Mouse (Mus musculus) ES-E14 (cell line): ENCODE data around the gene Amph. TPM values are rescaled to one million over a fixed set of nuclear protein-coding genes. Genes with fewer than 3 reads are reported as not detected.

Experiments
- DNase-seq: peaks from one replicate; pipeline ENCODE4 v3.0.0-alpha.2; 2013; ENCODE audit warnings: low read depth, low spot score
- H3K27ac ChIP-seq: 2 replicates; pipeline ENCODE4 v1.5.1; 2012; ENCODE audit warnings: low read depth, mild to moderate bottlenecking, low read length, moderate library complexity, mixed read lengths; ENCODE audit not compliant: poor library complexity, insufficient read depth, severe bottlenecking
- H3K36me3 ChIP-seq: 2 replicates; pipeline ENCODE4 v1.6.1; 2012; ENCODE audit warnings: mild to moderate bottlenecking, low read length, moderate library complexity, mixed read lengths; ENCODE audit not compliant: control insufficient read depth, poor library complexity, insufficient read depth, severe bottlenecking
- H3K4me1 ChIP-seq, 2 experiments: fragments of 150-350 bp in 1 of 2; sonication (generic) in 1 of 2; 2 replicates each; pipeline ENCODE4 v1.6.1; 2012; ENCODE audit warnings: low read length in 2 of 2, mild to moderate bottlenecking in 1 of 2, mixed read lengths in 1 of 2; ENCODE audit not compliant: control insufficient read depth in 2 of 2, insufficient read depth in 2 of 2, poor library complexity in 1 of 2
- H3K4me3 ChIP-seq, 2 experiments: fragments of 150-350 bp in 1 of 2; sonication (generic) in 1 of 2; 2 replicates each; pipeline ENCODE4 v1.5.1; 2012; ENCODE audit warnings: low read length in 2 of 2, low read depth in 1 of 2, mild to moderate bottlenecking in 1 of 2, mixed read lengths in 1 of 2; ENCODE audit not compliant: insufficient read depth in 1 of 2, poor library complexity in 1 of 2, severe bottlenecking in 1 of 2
- H3K9ac ChIP-seq: 2 replicates; pipeline ENCODE4 v1.6.1; 2012; ENCODE audit warnings: low read depth, mild to moderate bottlenecking, low read length, mixed read lengths; ENCODE audit not compliant: poor library complexity, insufficient read depth, severe bottlenecking
- H3K9me3 ChIP-seq: fragments of 150-350 bp; sonication (generic); 2 replicates; pipeline ENCODE4 v1.6.1; 2012; ENCODE audit warnings: low read depth, mild to moderate bottlenecking, low read length; ENCODE audit not compliant: control insufficient read depth, insufficient read depth
- CHD2 ChIP-seq: IDR thresholded peaks from 2 replicates; pipeline ENCODE4 v1.6.1; 2014; ENCODE audit warnings: mild to moderate bottlenecking, low read depth, low read length, inconsistent platforms
- HCFC1 ChIP-seq: IDR thresholded peaks from 2 replicates; pipeline ENCODE4 v1.6.1; 2012; ENCODE audit warnings: low read length, inconsistent platforms, borderline replicate concordance; ENCODE audit not compliant: insufficient read depth
- MAFK ChIP-seq: IDR thresholded peaks from 2 replicates; pipeline ENCODE4 v1.6.1; 2014; ENCODE audit warnings: mild to moderate bottlenecking, low read depth, low read length, inconsistent platforms; ENCODE audit not compliant: insufficient read depth
- ZC3H11A ChIP-seq: IDR thresholded peaks from 2 replicates; pipeline ENCODE4 v1.6.1; 2012; ENCODE audit warnings: low read depth, mild to moderate bottlenecking, inconsistent platforms, low read length, borderline replicate concordance
- ZNF384 ChIP-seq: IDR thresholded peaks from 2 replicates; pipeline ENCODE4 v1.6.1; 2012; ENCODE audit warnings: low read depth, low read length, inconsistent platforms
- in situ Hi-C, 2 experiments: fragments of 600-800 bp; cut with MboI; formaldehyde crosslinking; loops; one replicate each; pipeline ENCODE4 v1.15.1; 2025; ENCODE audit warnings: low sequenced_read_pairs in 2 of 2, inconsistent platforms in 1 of 2; ENCODE audit not compliant: unreplicated experiment in 2 of 2
- total RNA-seq: library from RNA; depleted of rRNA; stranded (reverse); fragments of 300-350 nt; gene quantifications from 2 replicates; pipeline ENCODE4 v1.2.3, GENCODE M21; 2012

Gene Amph
- total RNA-seq, 1 experiment, result 5.5 TPM

DNA sequence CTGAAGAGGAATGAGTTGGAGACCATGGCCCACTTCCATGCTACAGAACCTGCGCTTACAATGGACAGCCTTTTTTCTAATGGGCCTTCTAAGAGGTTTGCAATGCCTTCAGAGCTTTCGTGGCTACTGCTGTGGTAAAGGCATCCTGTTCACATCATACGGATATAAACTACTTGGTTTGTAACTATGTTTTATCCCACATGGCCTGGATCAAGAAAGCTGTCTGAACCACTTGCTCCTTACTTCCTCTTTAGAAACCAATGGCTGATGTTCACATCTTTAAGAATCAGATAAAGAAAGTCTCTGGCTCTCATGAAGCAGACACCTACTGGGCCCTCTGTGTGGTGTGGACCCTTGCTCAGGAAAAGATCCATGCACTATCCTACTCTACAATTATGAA is 204.1 kb downstream of the Amph start:
- no peak for DNase-seq
- in situ Hi-C loops, result loop anchor here (25.0 kb wide), 2 partner anchors 535 to 1615 kb away; partner anchors contain the start of gene Nme8 (in 1 of the 2)

GRCm38 (mm10) chr13:19158484-19158883 is 210.5 kb downstream of the Amph start:
- H3K4me1 ChIP-seq, result no peaks in the 10 kb centered on the region
- H3K9ac ChIP-seq, result no peak overlapping the region
- no peak overlapping the region for H3K27ac ChIP-seq
- in situ Hi-C loops, result loop anchor here (25.0 kb wide), 2 partner anchors 529 to 1621 kb away; partner anchors contain the start of gene Nme8 (in 1 of the 2)
- TF ChIP-seq ZC3H11A, result peak; percentile 45; the same call in 1 of the 2 replicates
- TF ChIP-seq MAFK, result no peak
- DNase-seq, result no peak
- no peaks in the 10 kb centered on the region for H3K9me3 ChIP-seq
- H3K4me3 ChIP-seq, result no peak overlapping the region
- H3K36me3 ChIP-seq, result no peaks in the 10 kb centered on the region

More for the DNA sequence above, 204.1 kb downstream of the Amph start:
- TF ChIP-seq MAFK (no peak), CHD2 (no peak), ZNF384 (no peak), HCFC1 (no peak), ZC3H11A (no peak)
- Histone ChIP-seq H3K27ac (no peak overlapping the region), H3K9me3 (no peaks in the 10 kb centered on the region), H3K9ac (no peak overlapping the region), H3K4me1 (no peaks in the 10 kb centered on the region), H3K36me3 (no peaks in the 10 kb centered on the region), H3K4me3 (no peak overlapping the region)

- Histone ChIP-seq H3K4me3 (no peak overlapping the region), H3K9me3 (no peaks in the 10 kb centered on the region), H3K9ac (no peak overlapping the region), H3K27ac (no peak overlapping the region), H3K4me1 (no peaks in the 10 kb centered on the region), H3K36me3 (no peaks in the 10 kb centered on the region)
- no peak for DNase-seq
- in situ Hi-C loops, result loop anchor here (25.0 kb wide), 2 partner anchors 527 to 1623 kb away; partner anchors contain the start of gene Nme8 (in 1 of the 2)
- no peak for TF ChIP-seq CHD2
- TF ChIP-seq MAFK, result no peak
- no peak for TF ChIP-seq HCFC1
- TF ChIP-seq ZNF384, result no peak
These were observed 212.6 kb downstream of the Amph start for GRCm38 (mm10) chr13:19160616-19161015.

- TF ChIP-seq CHD2 (no peak), HCFC1 (no peak), ZNF384 (no peak), ZC3H11A (no peak), MAFK (no peak)
- DNase-seq, result no peak
- H3K27ac ChIP-seq, result no peak overlapping the region
- in situ Hi-C loops, result loop anchor here (25.0 kb wide), 2 partner anchors 526 to 1624 kb away; partner anchors contain the start of gene Nme8 (in 1 of the 2)
- no peak overlapping the region for H3K9ac ChIP-seq
- no peaks in the 10 kb centered on the region for H3K36me3 ChIP-seq
- H3K4me3 ChIP-seq, result no peak overlapping the region
- no peaks in the 10 kb centered on the region for H3K9me3 ChIP-seq
- H3K4me1 ChIP-seq, result no peaks in the 10 kb centered on the region
These were observed 213.1 kb downstream of the Amph start for GRCm38 (mm10) chr13:19161111-19161510.

- Histone ChIP-seq H3K9ac (no peak overlapping the region), H3K4me3 (no peak overlapping the region), H3K36me3 (no peaks in the 10 kb centered on the region), H3K27ac (no peak overlapping the region), H3K9me3 (no peaks in the 10 kb centered on the region), H3K4me1 (no peaks in the 10 kb centered on the region)
- in situ Hi-C loops, result loop anchor here (25.0 kb wide), 2 partner anchors 525 to 1625 kb away; partner anchors contain the start of gene Nme8 (in 1 of the 2)
- DNase-seq, result no peak
- TF ChIP-seq ZC3H11A, result no peak
- no peak for TF ChIP-seq ZNF384
- no peak for TF ChIP-seq HCFC1
- TF ChIP-seq MAFK, result no peak
- no peak for TF ChIP-seq CHD2
These were observed 214.1 kb downstream of the Amph start for GRCm38 (mm10) chr13:19162120-19162519.
